Mouse (Mus musculus) T-helper 2 cell (primary cell): ENCODE data around the gene Prdm15.

Experiments
- in situ Hi-C: fragments of 300-600 bp; cut with MboI, MseI; formaldehyde crosslinking; loops from one replicate; pipeline ENCODE4 v1.15.1; 2025; ENCODE audit warnings: high pct_unique_total_duplicates

Prdm15 gene

GRCm38 (mm10) chr16:97823311-97824007, 28.2 kb downstream of the Prdm15 start:
- in situ Hi-C loops, result no loop called here

DNA sequence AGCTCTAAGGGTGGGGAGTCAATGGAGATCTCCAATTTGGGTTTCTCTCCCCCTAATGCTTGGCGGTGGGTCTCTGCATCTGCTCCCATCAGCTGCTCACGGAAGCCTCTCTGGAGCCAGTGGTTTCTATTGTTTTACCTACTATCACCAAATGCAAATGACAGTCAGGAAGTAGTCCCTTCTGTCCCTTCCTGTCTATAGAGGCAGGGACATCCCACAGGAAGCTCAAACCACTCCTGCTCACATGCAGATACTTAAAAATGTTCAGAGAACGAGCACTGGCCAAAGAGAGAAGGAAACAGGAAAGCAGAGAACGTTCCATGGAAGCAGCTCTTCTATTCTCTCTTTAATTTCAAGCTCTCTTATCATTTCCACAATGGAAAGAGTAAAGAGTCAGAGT, 32.1 kb downstream of the Prdm15 start:
- in situ Hi-C loops, result no loop called here

DNA sequence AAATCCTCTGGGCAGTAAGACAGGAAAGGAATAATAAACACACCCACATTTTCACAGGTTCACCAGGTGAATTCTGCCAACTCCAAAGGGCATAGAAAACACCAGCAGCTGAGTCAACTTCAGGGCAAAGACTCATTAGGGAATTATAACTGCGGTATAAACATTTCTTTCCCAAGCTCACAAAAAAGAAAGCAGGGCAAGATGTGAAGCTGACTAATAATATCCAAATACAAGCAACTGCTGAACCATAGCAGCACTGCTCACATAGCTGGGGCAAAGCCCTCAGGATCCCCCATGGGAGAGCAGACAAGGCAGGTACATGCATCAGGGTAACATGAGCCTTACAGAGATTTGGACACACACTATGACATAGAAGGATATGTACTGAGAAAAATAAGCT, 34.2 kb downstream of the Prdm15 start:
- in situ Hi-C loops, result no loop called here

DNA sequence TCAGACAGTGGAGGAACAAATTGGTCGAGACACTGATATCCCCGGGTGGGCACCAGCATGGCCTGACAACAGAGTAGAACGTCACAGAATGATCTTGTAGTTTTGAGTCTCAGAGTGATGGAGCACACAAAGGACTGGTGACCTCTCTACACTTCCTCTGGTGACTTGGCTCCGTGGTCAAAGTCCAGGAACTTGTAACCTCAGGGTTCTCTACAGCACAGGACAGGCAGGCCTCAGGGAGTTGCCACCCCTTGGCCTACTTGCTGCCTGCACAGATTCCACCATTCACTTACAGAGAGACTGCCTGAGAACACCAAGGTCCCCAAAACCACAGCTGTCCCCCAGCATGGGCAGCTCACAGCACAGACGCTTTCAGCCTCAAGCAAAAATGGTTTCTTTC, 36.4 kb downstream of the Prdm15 start:
- in situ Hi-C loops, result no loop called here

DNA sequence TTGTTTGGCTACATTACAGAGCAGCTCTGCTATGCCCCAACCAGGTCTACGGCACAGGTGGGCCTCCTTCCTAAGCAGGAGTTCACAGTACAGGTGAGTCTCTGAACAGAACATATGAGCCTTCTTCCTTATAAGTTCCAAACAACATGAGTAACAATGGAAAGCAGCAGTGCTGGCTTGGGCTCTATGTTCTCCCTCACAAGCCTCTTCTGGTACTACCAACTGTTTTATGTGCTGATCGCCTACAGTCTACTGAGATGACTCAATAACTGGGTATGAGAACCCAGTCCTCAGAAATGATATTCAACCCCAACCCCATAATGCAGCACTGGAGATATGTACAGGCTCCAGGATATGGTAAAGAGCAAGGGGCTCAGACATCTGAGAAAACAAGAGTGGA, 37.6 kb downstream of the Prdm15 start:
- in situ Hi-C loops, result no loop called here

DNA sequence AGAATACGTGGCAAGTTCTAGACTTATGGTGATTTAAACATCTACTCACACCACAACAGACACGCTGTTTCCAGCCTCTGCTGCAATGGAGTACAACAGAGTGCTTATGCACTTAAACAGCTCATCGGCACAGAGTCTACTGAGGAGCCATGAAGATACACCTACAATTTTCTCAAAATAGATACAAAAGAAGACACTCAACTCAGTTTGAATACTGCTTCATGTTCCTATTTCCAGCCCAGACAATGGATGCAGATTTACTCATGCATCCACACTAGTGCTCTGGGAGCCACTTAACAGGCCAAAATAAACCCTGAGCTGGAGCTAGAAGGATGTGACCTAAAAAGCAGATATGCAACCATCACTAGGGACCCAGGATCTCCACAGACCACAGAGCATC, 42.8 kb downstream of the Prdm15 start:
- in situ Hi-C loops, result no loop called here

DNA sequence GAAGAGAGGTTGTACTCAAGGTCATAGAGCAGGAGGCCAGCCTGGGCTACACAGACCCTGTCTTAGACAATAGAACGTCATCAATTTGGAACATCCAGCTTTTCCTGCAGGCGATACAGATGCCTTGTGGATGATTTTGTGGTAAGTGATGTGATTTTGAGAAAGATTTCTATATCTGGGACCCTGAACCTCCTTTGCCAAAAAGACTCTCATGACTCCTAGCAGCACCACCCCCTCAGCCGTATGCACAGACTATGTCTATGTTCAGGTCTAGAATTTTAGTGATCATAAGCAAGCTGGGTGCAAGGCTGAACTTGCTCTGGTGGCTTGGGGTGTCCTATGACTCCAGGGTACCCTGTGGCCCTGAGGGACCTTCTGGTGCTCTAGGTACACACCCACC, 46.0 kb downstream of the Prdm15 start:
- in situ Hi-C loops, result no loop called here

DNA sequence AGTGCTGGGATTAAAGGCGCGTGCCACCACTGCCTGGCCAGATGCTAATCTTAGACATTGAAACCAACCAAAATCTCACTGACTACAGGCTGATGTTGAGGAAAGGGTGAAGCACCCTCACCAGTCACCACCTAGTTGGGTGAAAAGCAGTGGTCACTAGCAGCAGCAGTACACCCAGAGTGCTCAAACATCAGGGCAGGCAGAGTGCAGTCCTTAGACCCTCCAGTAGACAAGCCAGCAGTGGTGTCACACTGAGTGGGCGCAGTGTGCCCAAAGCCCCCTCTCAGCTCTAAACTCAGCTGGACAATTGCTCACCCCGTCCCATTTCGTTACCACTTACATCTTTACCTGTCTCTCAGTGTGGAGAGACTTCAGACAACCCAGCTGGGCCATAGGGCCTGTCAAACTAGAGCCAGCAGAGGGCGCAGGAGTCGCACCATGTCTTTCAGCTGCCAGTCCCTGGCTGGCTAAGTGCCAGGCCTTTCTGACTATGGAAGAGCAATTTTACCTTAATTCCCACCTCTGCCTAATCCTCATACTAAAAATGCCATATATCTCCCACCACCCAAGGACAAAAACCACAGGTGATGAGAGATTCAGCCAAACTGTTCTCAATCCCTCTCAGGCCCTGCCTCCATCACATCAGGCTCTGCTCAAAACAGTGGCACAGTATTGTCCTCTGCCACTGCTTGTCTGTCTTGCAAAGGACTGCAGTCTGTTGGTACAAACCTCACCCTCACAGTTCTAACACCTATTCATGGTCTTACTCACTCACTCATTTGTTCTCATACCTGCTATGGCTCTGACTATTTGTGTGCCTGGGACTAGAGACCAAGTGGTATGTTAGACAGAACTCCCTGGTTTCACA, 46.7 kb downstream of the Prdm15 start:
- in situ Hi-C loops, result loop anchor here (5.0 kb wide), 1 partner anchor 77 kb away; no protein-coding TSS in a partner anchor

DNA sequence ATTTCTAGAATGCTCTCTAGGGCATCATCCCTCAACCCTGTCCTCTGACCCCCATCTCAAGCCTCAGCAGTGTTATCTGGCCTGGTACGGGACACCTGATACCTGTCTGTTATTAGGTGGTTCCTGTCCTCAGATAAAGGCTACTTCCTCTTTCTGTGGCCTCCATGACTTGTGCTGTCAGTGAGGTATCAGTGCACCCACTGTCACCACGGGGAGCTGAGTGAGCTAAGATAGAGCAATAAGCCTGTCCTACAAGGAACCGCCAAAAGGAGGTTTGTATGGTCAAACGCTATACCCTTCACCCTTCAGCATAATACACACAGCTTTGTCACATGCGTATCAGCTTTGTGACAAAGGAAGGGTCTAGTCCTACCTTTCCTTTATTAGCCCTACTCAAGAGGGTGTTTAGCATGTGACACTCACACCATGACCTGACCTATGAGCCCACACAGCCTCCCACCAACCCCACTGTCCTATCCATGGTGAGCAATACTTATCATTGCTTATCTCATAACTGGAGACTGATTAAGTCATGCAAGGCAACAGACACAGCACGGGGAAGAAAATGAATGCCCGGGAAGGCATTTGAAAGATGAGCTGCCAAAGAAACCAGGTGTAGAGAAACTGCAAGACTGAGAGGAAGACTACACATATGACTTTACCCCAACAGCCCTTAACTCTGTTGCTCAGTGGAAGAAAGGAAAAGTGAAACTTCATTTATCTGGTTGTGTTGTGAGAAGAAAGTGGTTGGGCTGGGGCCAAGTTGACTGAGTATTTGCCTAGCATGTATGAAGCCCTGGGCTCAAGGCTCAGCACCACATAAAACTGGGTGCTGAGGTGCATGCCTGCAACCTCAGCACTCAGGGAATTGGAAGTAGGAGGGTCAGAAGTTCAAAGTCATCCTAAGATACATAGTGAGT, 53.4 kb downstream of the Prdm15 start:
- in situ Hi-C loops, result no loop called here

DNA sequence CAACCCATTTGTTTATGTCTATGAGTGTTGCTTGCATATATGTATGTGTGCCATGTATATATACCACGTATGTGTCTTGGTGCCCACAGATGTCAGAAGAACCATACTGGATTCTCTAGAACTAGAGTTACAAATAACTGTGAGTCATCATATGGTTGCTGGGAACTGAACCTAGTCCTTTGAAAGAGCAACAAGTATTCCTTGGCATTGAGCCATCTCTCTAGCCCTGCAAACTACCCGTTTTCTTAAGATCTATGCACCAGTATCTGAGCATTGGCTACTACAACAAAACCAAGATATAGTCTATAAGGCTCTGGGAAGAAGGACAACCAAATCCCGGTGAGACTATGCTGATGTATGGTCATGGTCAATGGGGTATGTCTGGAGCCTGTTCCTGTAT, 54.4 kb downstream of the Prdm15 start:
- in situ Hi-C loops, result no loop called here

DNA sequence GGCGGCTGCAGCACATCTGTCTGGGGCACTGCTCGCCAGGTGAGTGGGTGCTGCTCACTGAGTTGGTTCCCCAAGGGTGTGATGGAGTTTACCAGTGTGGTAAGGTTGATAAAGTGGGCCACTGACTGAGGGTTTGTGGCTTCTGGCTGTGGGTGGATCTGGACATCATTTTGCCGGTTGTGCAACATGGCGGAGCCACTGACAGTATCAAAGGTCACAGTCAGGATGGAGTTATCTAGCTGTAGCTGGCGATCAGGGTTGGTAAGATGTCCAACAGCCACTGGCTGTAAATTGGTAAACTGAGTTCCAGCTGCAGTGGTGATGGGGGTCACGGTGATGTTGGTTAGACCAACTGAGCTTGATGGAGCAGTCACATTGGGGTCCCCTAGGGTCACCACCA, 57.4 kb downstream of the Prdm15 start:
- in situ Hi-C loops, result no loop called here

- in situ Hi-C loops, result no loop called here
Measured at GRCm38 (mm10) chr16:97783057-97783456, 68.6 kb downstream of the Prdm15 start.

GRCm38 (mm10) chr16:97778353-97779025, 73.2 kb downstream of the Prdm15 start:
- in situ Hi-C loops, result no loop called here

DNA sequence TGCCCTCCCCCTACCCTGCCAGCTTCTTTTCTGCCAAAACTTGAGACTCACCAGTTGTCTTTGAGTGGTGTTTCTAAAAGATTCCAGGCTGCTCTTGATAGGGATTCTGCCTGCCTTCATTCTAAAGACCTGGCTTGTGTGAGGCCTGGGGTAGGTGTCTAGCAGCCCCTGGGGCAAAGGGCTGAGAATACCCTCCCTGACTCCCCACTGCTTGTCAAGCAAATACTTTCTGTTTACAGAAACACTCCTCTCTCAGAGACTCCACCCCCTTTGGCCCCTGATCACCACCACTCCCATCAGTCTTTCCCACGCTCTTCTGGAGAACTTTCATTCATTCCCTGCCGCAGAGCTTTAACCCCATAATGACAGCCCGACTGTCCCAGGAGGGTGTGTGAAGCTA, 85.1 kb downstream of the Prdm15 start:
- in situ Hi-C loops, result no loop called here

- in situ Hi-C loops, result no loop called here
Measured at GRCm38 (mm10) chr16:97764626-97765025, 87.0 kb downstream of the Prdm15 start.

DNA sequence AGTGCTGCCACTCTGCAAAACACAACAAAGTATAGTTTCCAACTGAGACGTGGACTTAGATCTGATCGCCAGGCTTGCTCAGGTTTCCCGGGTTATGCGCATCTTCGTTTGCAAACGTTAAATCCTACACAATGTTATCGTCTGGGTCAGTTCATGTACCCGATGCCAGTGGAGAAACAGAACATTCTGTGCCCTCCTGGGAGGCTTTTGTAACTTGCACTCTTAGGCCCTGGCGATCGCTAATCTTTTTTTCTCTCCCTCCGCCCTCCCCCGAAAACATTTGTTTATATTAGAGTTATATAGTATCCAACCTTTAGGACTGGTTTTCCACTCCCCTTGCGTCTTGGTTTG, 87.7 kb downstream of the Prdm15 start:
- in situ Hi-C loops, result no loop called here

- in situ Hi-C loops, result no loop called here
Measured at GRCm38 (mm10) chr16:97763061-97763989, 88.3 kb downstream of the Prdm15 start, which contains the start of gene Ripk4. Ripk4 (minus strand) TSS chr16:97763787.

DNA sequence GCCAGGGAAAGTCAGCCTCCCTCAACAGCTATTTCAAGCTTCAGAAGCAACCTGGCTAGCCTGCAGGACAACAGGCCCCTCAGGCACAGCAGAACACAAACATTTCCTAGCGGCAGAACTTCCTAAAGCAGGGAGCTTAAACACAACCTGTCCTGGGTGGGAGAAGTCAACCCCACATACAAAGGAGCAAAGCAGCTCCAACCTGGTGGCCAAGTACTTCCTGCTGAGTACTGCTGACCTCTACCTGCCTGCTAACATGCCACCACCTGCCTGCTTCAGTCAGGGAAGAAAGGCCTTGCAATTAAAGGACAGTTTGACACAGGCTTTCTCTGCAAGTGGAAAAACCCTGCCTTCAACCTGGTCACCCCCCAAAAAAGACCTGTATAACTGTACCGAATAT, 89.9 kb downstream of the Prdm15 start:
- in situ Hi-C loops, result no loop called here

DNA sequence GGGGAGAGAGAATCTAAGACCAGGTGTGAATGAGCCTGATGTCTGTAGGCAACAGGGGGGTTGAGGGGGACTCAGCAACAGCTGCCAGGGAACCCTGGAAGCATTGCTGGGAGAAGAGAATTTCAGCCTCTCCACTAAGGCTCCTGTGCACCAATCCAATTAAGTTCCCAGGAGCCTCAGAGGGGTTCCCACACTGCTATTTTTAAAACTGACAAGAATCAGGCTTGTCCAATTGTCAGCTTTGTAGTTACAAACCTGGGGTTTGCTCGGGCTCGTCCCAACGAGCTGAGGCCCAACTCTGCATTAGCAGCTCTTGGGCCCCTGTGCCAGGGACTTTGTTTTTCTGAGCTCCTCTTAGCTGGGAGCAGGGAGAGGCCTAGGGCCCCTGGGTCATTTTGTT, 92.0 kb downstream of the Prdm15 start:
- in situ Hi-C loops, result no loop called here

GRCm38 (mm10) chr16:97758288-97758687, 93.4 kb downstream of the Prdm15 start:
- in situ Hi-C loops, result no loop called here
